Mouse (Mus musculus): ENCODE data around the gene Ggps1.
"Not testable (repeated sequence)": the region's sequence is repeated elsewhere in the genome, so short reads cannot be mapped to it uniquely, and the experiment has no call there.

Ggps1 gene

GRCm38 (mm10) chr13:14035875-14036630, 27.2 kb downstream of the Ggps1 start:
- DNase-seq, result no peak

DNA sequence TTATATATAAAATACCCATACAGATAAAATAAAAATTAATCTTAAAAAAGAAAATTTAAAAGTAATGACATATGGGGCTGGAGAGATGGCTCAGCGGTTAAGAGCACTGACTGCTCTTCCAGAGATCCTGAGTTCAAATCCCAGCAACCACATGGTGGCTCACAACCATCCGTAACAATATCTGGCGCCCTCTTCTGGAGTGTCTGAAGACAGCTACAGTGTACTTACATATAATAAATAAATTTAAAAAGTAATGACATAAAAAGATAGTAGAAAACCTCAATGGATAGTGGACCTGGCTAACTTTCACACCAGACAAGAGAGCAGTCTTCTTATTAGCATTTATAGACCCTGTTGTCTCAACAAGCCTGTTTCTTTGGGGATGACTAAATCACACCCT, 27.9 kb downstream of the Ggps1 start:
- not testable (repeated sequence) for DNase-seq

DNA sequence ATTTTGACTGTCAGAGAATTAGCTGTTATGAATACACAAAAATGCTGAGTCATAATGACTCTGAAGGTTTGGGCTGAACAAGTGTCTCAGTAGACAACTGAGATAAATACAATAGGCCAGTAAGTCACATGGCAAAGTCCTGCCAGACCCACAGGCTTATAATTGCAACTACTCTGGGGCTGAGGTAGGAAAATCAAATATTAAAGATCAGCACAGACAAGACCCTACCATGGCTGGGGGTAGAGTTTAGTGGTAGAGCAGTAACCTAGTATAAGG, 29.3 kb downstream of the Ggps1 start:
- no peak for DNase-seq

DNA sequence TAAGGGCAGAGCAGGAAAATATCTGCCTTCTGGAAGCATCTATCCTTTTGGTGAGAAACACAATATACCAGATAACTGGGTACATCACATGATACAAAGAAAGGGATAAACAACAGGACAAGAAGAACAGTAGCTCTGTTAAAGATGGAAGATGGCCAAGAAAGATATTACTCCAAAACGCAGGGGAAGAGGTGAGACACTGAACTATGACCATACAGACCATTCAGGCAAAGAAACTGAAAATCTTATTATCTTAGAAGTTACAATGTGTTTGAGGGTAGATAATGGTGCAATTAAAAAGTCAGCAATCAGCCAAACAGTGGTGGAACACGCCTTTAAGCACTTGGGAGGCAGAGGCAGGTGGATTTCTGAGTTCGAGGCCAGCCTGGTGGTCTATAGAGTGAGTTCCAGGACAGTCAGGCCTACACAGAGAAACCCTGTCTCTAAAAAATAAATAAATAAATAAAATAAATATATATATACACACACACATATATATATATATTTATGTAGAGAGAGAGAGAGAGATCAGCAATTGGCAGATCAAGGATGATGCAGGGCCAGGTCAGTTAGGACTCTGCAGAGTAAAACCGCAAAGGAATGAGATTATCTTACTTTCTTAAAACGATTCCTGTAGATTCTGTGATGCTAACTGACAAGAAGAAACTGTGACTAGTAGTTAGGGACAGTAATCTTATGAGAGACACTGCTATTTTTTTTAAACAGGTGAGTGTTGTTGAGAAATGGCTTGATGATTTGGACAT, 29.8 kb downstream of the Ggps1 start:
- DNase-seq, result no peak

DNA sequence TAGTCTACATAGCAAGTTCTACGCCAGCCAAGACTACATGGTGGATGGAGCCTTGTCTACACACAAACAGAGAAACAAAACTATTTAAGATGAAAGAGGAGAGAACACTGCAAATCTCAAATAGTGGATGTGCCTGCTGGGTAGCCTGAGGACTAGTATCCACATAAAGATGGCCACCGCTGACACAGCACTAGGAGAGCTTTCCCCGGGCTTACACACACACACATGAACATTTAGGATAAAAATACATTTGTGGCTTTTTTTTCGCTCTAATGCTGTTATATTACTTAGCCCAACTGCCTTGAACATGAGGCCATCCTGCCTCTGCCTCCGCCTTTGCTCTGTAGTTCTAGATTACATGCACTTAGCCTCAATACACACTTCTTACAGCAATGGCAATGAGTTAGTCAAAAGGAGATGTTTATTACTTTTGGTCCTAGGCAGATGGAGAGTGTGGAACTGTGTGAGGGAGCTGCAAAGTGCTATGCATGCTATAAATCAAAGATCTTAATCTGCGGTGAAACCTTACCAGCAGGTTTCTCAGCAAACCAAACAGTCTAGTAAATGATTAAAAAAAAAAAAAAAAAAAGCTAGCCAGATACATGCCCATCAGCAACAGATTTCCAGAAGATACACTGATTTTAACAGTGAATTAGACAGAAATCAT, 37.0 kb downstream of the Ggps1 start:
- no peak for DNase-seq

DNA sequence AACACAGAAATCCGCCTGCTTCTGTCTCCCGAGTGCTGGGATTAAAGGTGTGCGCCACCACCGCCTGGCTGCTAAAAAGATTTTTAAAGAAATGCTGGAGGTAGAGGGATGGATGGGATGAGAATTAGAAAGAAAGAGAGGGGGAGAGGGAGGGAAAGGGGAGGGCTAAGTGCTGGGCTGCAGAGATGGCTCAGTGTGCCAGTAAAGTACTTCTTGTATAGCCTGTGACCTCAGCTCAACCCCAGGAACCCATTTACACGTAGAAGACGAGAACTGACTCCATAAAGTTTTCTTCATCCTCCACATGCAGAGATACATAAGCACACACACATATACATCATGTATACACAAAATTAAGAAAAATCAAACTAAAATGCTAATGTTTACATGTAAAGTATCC, 37.7 kb downstream of the Ggps1 start:
- no peak for DNase-seq

GRCm38 (mm10) chr13:14021417-14021816, 41.9 kb downstream of the Ggps1 start:
- not testable (repeated sequence) for DNase-seq

GRCm38 (mm10) chr13:14018852-14019251, 44.4 kb downstream of the Ggps1 start:
- DNase-seq, result no peak

DNA sequence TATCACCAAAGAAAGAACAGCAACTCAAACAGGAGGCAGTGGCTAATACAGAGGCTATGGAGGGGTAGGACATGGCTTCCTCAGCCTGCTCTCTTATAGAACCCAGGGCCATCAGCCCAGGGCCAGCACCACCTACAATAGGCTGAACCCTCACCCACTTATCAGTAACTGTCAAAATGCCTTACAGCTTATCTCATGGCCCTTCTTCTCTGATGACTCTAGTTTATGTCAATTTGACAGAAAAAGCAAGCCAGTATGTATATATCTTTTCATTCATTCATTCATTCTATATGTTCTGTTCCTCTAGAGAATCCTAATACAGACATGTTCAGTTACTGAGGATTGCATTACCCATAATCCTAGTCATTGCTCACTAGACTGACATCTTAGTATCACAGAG, 45.0 kb downstream of the Ggps1 start:
- DNase-seq, result no peak

DNA sequence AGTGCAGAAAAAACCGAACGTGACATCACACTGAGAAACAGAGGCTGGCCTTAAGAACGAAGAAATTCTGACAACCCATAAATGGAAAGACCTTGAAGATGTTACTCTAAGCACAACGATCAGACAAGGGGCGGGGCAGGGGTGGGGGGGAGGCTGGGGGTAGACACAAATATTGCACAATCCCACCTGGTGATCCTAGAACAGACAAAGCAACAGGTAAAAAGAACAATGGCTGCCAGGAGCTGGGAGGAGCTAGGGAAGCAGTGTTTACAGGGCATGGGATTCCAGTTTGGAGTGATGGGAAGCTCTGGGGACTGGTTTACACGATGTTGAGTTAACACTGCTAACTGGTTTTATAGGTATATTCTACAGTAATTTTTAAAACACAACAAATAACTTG, 47.7 kb downstream of the Ggps1 start:
- no peak for DNase-seq

GRCm38 (mm10) chr13:14014540-14014939, 48.7 kb downstream of the Ggps1 start:
- DNase-seq, result no peak

- DNase-seq, result no peak
Measured at GRCm38 (mm10) chr13:14014001-14014400, 49.3 kb downstream of the Ggps1 start.

DNA sequence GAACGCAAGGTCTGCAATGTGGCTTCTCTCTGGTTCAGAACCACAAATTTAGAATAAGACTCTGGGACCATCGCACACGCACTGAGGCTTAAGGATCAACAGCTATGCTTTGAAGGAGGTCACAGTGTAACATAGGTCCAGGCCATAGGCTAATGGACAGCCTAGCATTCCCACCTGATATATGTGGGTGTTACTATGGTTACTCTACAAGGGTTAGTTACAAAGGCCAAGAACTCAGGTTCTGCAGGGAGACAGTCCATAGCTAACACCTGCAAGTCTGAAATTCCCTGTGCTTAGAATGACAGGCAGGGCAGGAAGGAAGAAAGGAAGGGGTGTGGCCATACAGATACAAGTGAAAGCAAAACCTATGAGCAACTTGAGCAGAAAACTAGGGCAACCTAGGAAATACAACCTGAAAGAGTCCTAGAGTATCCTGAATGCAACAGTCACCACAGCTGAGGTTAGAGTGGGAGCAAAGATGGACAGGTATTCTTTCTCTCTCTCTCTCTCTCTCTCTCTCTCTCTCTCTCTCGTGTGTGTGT, 51.8 kb downstream of the Ggps1 start:
- no peak for DNase-seq

- no peak for DNase-seq
Measured at GRCm38 (mm10) chr13:14006056-14006455, 57.2 kb downstream of the Ggps1 start.

DNA sequence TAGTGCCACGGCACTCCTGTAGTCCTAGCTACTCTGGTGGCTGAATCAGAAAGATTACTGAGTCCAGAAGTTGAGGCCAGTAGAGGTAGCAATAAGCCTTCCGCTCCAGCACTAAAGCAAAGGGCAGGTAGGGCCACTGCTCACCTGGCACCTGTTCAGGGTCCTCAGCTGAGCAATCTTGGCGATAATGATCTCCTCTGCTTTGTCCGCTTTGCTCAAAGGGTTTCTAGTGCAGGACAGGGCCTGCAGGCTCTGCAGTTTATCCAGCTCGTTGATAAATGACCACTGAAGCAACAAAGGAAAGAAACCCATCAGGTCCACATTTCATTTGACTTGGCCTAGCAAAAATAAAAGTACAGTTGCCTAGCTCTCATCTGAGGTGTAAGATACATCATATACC, 58.3 kb downstream of the Ggps1 start:
- no peak for DNase-seq

DNA sequence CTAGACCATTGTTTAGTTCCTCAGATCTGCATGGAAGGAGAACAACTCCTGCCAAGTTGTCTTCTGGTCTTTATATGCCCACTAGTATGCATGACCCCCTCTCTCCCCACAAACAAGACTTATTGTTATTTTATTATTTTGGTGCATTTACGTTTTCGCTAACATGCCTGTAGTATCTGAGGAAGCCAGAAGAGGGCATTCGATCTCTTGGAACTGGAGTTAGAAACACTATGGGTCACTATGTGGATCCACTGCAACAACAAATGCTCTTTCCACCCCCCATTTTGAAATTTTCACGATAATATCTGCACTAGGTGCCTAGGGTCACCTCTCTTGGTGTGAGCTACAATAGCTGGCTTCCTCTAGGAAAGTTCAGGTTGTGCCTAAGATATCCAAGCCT, 59.2 kb downstream of the Ggps1 start:
- no peak for DNase-seq

DNA sequence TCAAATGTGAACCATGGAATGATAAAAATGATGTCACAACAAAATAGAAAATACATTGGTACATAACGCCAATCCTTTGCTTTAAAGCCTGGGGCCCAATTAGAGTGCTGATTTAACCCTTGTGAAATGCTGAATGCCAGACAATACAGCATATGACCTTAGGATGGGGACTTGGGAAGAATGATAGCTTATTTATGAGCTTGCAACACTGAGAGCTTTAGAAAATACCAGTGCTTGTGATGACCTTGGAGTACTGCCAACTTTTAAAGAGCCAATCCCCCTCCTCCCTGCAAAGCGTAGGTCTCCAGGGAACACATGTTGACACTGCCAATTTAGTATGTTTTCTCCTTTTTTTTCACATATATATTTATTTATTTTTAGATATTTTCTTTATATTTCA, 60.6 kb downstream of the Ggps1 start:
- no peak for DNase-seq

Measured in lung, postnatal 4 days (tissue).